Mouse (Mus musculus): ENCODE data around the gene Urb1.
A peak's percentile ranks its signal among the peaks of the same experiment; 100 is the strongest.

DNA sequence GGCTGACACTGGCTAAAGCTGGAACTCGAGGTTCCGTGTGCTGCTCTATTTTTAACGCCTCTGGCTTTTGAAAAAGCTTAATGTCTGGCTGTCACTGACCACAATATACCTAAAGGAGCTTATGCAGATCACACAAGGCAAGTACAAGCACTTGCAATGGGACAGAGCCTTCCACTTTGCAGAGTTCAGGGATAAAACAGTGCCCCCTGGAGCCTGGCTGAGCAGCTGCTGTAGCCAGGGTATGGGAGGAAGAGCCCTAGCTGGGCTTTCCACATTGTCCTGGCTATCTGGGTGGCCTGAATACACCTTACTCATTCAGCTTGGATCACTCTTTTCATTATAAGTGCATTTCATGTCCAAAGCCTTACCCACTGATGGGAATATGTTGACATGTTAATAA lies 8.3 kb downstream of the Urb1 start:
- TF ChIP-seq CTCF (IDR thresholded peaks at IDR 0.05; ENCODE audit: extremely low read depth, insufficient read depth, low read length), result 0 out of 2 replicates have a peak, but pooled peaks have one; percentile 31
- no peak for TF ChIP-seq POLR2A (IDR thresholded peaks at IDR 0.05; ENCODE audit: extremely low read depth, insufficient read depth, low read length)

All from cortical plate, adult 2 months (tissue).